24 mouse cellular contexts compared by ENCODE assay signal in genomic region chr6:40634640-40635071, GRCm38 (mm10). TPM values are rescaled to one million over a fixed set of nuclear protein-coding genes. Genes with fewer than 3 reads are reported as not detected.
DNase-seq lines count a peak whose midpoint lies in the region; ATAC-seq and TF ChIP-seq lines count a peak whose summit lies in the region.
"Had no signal": no experiment of that assay in that cellular context is flagged by ENCODE, and none has a peak within 500 bp of the region (broad histone marks: within the 10 kb centered on the region; RNA-seq: fewer than 3 reads in every experiment).

No protein-coding gene starts in this region.

- H3K9ac ChIP-seq in forebrain, embryonic 13.5 days = no peak overlapping the region
- H3K9ac ChIP-seq in forebrain, postnatal 0 days = no peak overlapping the region
- no peak overlapping the region for H3K9ac ChIP-seq in intestine, embryonic 14.5 days (ENCODE audit: low read length)
- no peak overlapping the region for H3K9ac ChIP-seq in kidney, embryonic 14.5 days (ENCODE audit: low read depth, low read length)
- no peak overlapping the region for H3K9ac ChIP-seq in neural tube, embryonic 15.5 days (replicated peaks)
- H3K9ac ChIP-seq: heart, embryonic 13.5 days; midbrain, embryonic 13.5 days had no signal

- intact Hi-C loops in gastrocnemius, postnatal 36 days (cut with DNase I) = no loop called here
- intact Hi-C loops in left cerebral cortex, postnatal 10 days (cut with DNase I) = no loop called here

- 42% methylated on average over 1 of the region's 1 CpGs for WGBS in forebrain, embryonic 13.5 days
- 47% methylated on average over 1 of the region's 1 CpGs for WGBS in forebrain, postnatal 0 days
- 71% methylated on average over 1 of the region's 1 CpGs for WGBS in intestine, embryonic 14.5 days
- 74% methylated on average over 1 of the region's 1 CpGs for WGBS in kidney, embryonic 14.5 days
- 28% methylated on average over 1 of the region's 1 CpGs for WGBS in large intestine, adult 2 months
- WGBS in neural tube, embryonic 15.5 days = 22% methylated on average over 1 of the region's 1 CpGs

- H3K27me3 ChIP-seq in forebrain, embryonic 13.5 days = no peaks in the 10 kb centered on the region
- H3K27me3 ChIP-seq in forebrain, postnatal 0 days (ENCODE audit: insufficient read depth, low read length) = no peaks in the 10 kb centered on the region
- no peaks in the 10 kb centered on the region for H3K27me3 ChIP-seq in intestine, embryonic 14.5 days (replicated peaks; ENCODE audit: control insufficient read depth, insufficient read depth, low read length)
- no peaks in the 10 kb centered on the region for H3K27me3 ChIP-seq in kidney, embryonic 14.5 days (ENCODE audit: control insufficient read depth, insufficient read depth, low read length)
- H3K27me3 ChIP-seq in neural tube, embryonic 15.5 days (replicated peaks) = no peaks in the 10 kb centered on the region
- H3K27me3 ChIP-seq: heart, embryonic 13.5 days; midbrain, embryonic 13.5 days had no signal

- no peaks in the 10 kb centered on the region for H3K9me3 ChIP-seq in forebrain, embryonic 13.5 days (replicated peaks)
- no peaks in the 10 kb centered on the region for H3K9me3 ChIP-seq in forebrain, postnatal 0 days (ENCODE audit: low read length)
- H3K9me3 ChIP-seq in intestine, embryonic 14.5 days (ENCODE audit: control insufficient read depth, low read length) = no peaks in the 10 kb centered on the region
- no peaks in the 10 kb centered on the region for H3K9me3 ChIP-seq in kidney, embryonic 14.5 days (ENCODE audit: control insufficient read depth, low read length)
- no peaks in the 10 kb centered on the region for H3K9me3 ChIP-seq in neural tube, embryonic 15.5 days (replicated peaks)
- H3K9me3 ChIP-seq: heart, embryonic 13.5 days; hindbrain, embryonic 10.5 days; midbrain, embryonic 13.5 days had no signal

- ATAC-seq in forebrain, embryonic 13.5 days = peak; percentile 27; the same call in 1 of the 2 replicates
- no peak for ATAC-seq in forebrain, postnatal 0 days
- ATAC-seq in intestine, embryonic 14.5 days (replicated peaks; ENCODE audit: low FRiP score, low TSS enrichment, low read depth) = peak; percentile 75
- ATAC-seq in kidney, embryonic 14.5 days (ENCODE audit: low FRiP score, low TSS enrichment) = peak; percentile 49; the same call in 1 of the 2 replicates
- ATAC-seq in neural tube, embryonic 15.5 days (ENCODE audit: low FRiP score) = no peak
- ATAC-seq: inflammation-experienced regulatory T-cells, adult 6 months; midbrain, embryonic 13.5 days had no signal

- H3K27ac ChIP-seq in forebrain, embryonic 13.5 days = no peak overlapping the region
- H3K27ac ChIP-seq in forebrain, postnatal 0 days (ENCODE audit: low read depth, low read length) = no peak overlapping the region
- H3K27ac ChIP-seq in intestine, embryonic 14.5 days (ENCODE audit: low read depth) = peak overlapping the region; percentile 8
- H3K27ac ChIP-seq in kidney, embryonic 14.5 days (ENCODE audit: low read depth, low read length) = no peak overlapping the region
- H3K27ac ChIP-seq in neural tube, embryonic 15.5 days (replicated peaks) = no peak overlapping the region
- H3K27ac ChIP-seq: heart, embryonic 13.5 days; hindbrain, embryonic 10.5 days; midbrain, embryonic 13.5 days had no signal

- no peaks in the 10 kb centered on the region for H3K36me3 ChIP-seq in forebrain, embryonic 13.5 days (ENCODE audit: poor library complexity, severe bottlenecking)
- H3K36me3 ChIP-seq in forebrain, postnatal 0 days (ENCODE audit: insufficient read depth) = no peaks in the 10 kb centered on the region
- no peaks in the 10 kb centered on the region for H3K36me3 ChIP-seq in intestine, embryonic 14.5 days (ENCODE audit: control insufficient read depth, insufficient read depth, low read length)
- H3K36me3 ChIP-seq in kidney, embryonic 14.5 days (ENCODE audit: control insufficient read depth, insufficient read depth, low read length) = no peaks in the 10 kb centered on the region
- no peaks in the 10 kb centered on the region for H3K36me3 ChIP-seq in neural tube, embryonic 15.5 days
- H3K36me3 ChIP-seq: heart, embryonic 13.5 days; hindbrain, embryonic 10.5 days; midbrain, embryonic 13.5 days had no signal

- H3K4me2 ChIP-seq in forebrain, embryonic 13.5 days = no peak overlapping the region
- H3K4me2 ChIP-seq in forebrain, postnatal 0 days (ENCODE audit: low read depth) = no peak overlapping the region
- H3K4me2 ChIP-seq in intestine, embryonic 14.5 days (ENCODE audit: low read length) = peak overlapping the region; percentile 36
- H3K4me2 ChIP-seq in kidney, embryonic 14.5 days (replicated peaks; ENCODE audit: low read depth, low read length) = no peak overlapping the region
- H3K4me2 ChIP-seq in neural tube, embryonic 15.5 days = no peak overlapping the region
- H3K4me2 ChIP-seq: heart, embryonic 13.5 days; midbrain, embryonic 13.5 days had no signal

- 0 out of 2 replicates have a peak, but pooled peaks cover 4% of the 10 kb centered on the region for H3K4me1 ChIP-seq in forebrain, embryonic 13.5 days
- H3K4me1 ChIP-seq in forebrain, postnatal 0 days (ENCODE audit: insufficient read depth) = no peaks in the 10 kb centered on the region
- H3K4me1 ChIP-seq in intestine, embryonic 14.5 days (replicated peaks; ENCODE audit: control insufficient read depth, insufficient read depth, low read length) = no peaks in the 10 kb centered on the region; the same call in 1 of the 2 replicates
- H3K4me1 ChIP-seq in kidney, embryonic 14.5 days (ENCODE audit: control insufficient read depth, insufficient read depth, low read length) = no peaks in the 10 kb centered on the region
- H3K4me1 ChIP-seq in neural tube, embryonic 15.5 days = no peaks in the 10 kb centered on the region
- H3K4me1 ChIP-seq: heart, embryonic 13.5 days; hindbrain, embryonic 10.5 days; midbrain, embryonic 13.5 days had no signal

- no peak overlapping the region for H3K4me3 ChIP-seq in forebrain, embryonic 13.5 days
- H3K4me3 ChIP-seq in forebrain, postnatal 0 days (ENCODE audit: low read depth, low read length) = no peak overlapping the region
- peak overlapping the region; percentile 14 for H3K4me3 ChIP-seq in intestine, embryonic 14.5 days (ENCODE audit: low read depth, low read length)
- no peak overlapping the region for H3K4me3 ChIP-seq in kidney, embryonic 14.5 days (ENCODE audit: low read length)
- no peak overlapping the region for H3K4me3 ChIP-seq in neural tube, embryonic 15.5 days (replicated peaks)
- H3K4me3 ChIP-seq: erythroblast, embryonic 14.5 days; heart, embryonic 13.5 days; hindbrain, embryonic 10.5 days; midbrain, embryonic 13.5 days had no signal

- no peak for TF ChIP-seq CTCF in forebrain, postnatal 0 days (IDR thresholded peaks at IDR 0.05; ENCODE audit: low read depth)

- DNase-seq in forebrain, postnatal 0 days = no peak
- DNase-seq in intestine, embryonic 14.5 days (ENCODE audit: low spot score) = no peak
- peak; percentile 84 for DNase-seq in large intestine, adult 2 months (ENCODE audit: low read depth, low spot score)
- DNase-seq in gastrocnemius, postnatal 36 days = no peak
- no peak for DNase-seq in left cerebral cortex, postnatal 10 days (ENCODE audit: extremely low spot score in 1 of 2, low spot score in 2 of 2)
- DNase-seq: layer of hippocampus, postnatal 36 days; left cerebral cortex, postnatal 4 days; lung, adult 18-20 months; lung, postnatal 36 days; right cerebral cortex, adult 18-20 months; thymus, postnatal 14 days had no signal

RNA-seq across cellular contexts. Expression of gene Mgam, which starts 6.0 kb away (rescaled TPM):
- polyA plus RNA-seq in forebrain, embryonic 13.5 days (2015; fragmentation: Nextera tagmentation; extraction: Ambion mirVana) = 0.06 TPM in 1 of 2 replicates, not detected in the other
- total RNA-seq in forebrain, postnatal 0 days (2014; rRNA removed) = 0.23 and 0.62 TPM in 2 replicates
- 0.05 and 0.21 TPM in 2 replicates for polyA plus RNA-seq in forebrain, postnatal 0 days (2015; fragmentation: Nextera tagmentation; extraction: Ambion mirVana)
- polyA plus RNA-seq in intestine, embryonic 14.5 days (2014; fragmentation: Nextera tagmentation; extraction: Ambion mirVana) = 37.0 and 42.3 TPM in 2 replicates
- polyA plus RNA-seq in kidney, embryonic 14.5 days (2014; fragmentation: Nextera tagmentation; extraction: Ambion mirVana) = 0.40 and 1.4 TPM in 2 replicates
- 237 and 588 TPM in 2 replicates for polyA plus RNA-seq in large intestine, adult 2 months (2012; rRNA removed)
- 0.20 and 1.6 TPM in 2 replicates for polyA plus RNA-seq in neural tube, embryonic 15.5 days (2015; fragmentation: Nextera tagmentation; extraction: Ambion mirVana)
- total RNA-seq in gastrocnemius, postnatal 36 days (2021) = under 1 TPM; 0.43 to 0.54 TPM
- total RNA-seq in left cerebral cortex, postnatal 10 days (2021) = under 1 TPM; 0.08 to 0.11 TPM
- total RNA-seq: layer of hippocampus, postnatal 36 days had no signal
- polyA plus RNA-seq: hindbrain, embryonic 10.5 days; midbrain, embryonic 13.5 days had no signal

RNA-seq across cellular contexts. Expression of gene Tas2r138, which starts 21.5 kb away (rescaled TPM):
- polyA plus RNA-seq in forebrain, embryonic 13.5 days (2015; fragmentation: Nextera tagmentation; extraction: Ambion mirVana) = not detected in 2 replicates
- total RNA-seq in forebrain, postnatal 0 days (2014; rRNA removed) = not detected in 2 replicates
- not detected in 2 replicates for polyA plus RNA-seq in forebrain, postnatal 0 days (2015; fragmentation: Nextera tagmentation; extraction: Ambion mirVana)
- polyA plus RNA-seq in intestine, embryonic 14.5 days (2014; fragmentation: Nextera tagmentation; extraction: Ambion mirVana) = not detected in 2 replicates
- polyA plus RNA-seq in kidney, embryonic 14.5 days (2014; fragmentation: Nextera tagmentation; extraction: Ambion mirVana) = not detected in 2 replicates
- not detected in 2 replicates for polyA plus RNA-seq in large intestine, adult 2 months (2012; rRNA removed)
- polyA plus RNA-seq in neural tube, embryonic 15.5 days (2015; fragmentation: Nextera tagmentation; extraction: Ambion mirVana) = not detected in 2 replicates
- not detected for total RNA-seq in gastrocnemius, postnatal 36 days (2021)
- not detected for total RNA-seq in left cerebral cortex, postnatal 10 days (2021)
- total RNA-seq: adrenal gland, postnatal 4 days; gastrocnemius, postnatal 4 days; layer of hippocampus, postnatal 36 days; left cerebral cortex, postnatal 4 days had no signal
- polyA plus RNA-seq: cortical plate, adult 2 months; erythroblast, embryonic 14.5 days; heart, embryonic 13.5 days; hindbrain, embryonic 10.5 days; inflammation-experienced regulatory T-cells, adult 6 months; midbrain, embryonic 13.5 days; spleen, adult 2 months; stomach, embryonic 16.5 days had no signal

RNA-seq across cellular contexts. Expression of gene Clec5a, which starts 49.0 kb away (rescaled TPM):
- polyA plus RNA-seq in forebrain, embryonic 13.5 days (2015; fragmentation: Nextera tagmentation; extraction: Ambion mirVana) = 0.40 and 0.41 TPM in 2 replicates
- total RNA-seq in forebrain, postnatal 0 days (2014; rRNA removed) = 0.23 and 0.52 TPM in 2 replicates
- 0.88 and 1.0 TPM in 2 replicates for polyA plus RNA-seq in forebrain, postnatal 0 days (2015; fragmentation: Nextera tagmentation; extraction: Ambion mirVana)
- polyA plus RNA-seq in intestine, embryonic 14.5 days (2014; fragmentation: Nextera tagmentation; extraction: Ambion mirVana) = 1.0 and 1.1 TPM in 2 replicates
- 0.34 and 0.43 TPM in 2 replicates for polyA plus RNA-seq in kidney, embryonic 14.5 days (2014; fragmentation: Nextera tagmentation; extraction: Ambion mirVana)
- 0.35 and 0.43 TPM in 2 replicates for polyA plus RNA-seq in large intestine, adult 2 months (2012; rRNA removed)
- polyA plus RNA-seq in neural tube, embryonic 15.5 days (2015; fragmentation: Nextera tagmentation; extraction: Ambion mirVana) = 0.96 and 1.3 TPM in 2 replicates
- under 1 TPM; 0.15 TPM for total RNA-seq in gastrocnemius, postnatal 36 days (2021)
- under 1 TPM; 0.41 to 0.73 TPM for total RNA-seq in left cerebral cortex, postnatal 10 days (2021)
- polyA plus RNA-seq: erythroblast, embryonic 14.5 days; inflammation-experienced regulatory T-cells, adult 6 months had no signal

Comparison
In these comparisons a context has a peak if more than half of its experiments do, and no peak if none do; other contexts are left out.
1. ATAC-seq: peak in forebrain, embryonic 13.5 days (single experiment), intestine, embryonic 14.5 days (single experiment) and kidney, embryonic 14.5 days (single experiment); none in forebrain, postnatal 0 days (single experiment) and neural tube, embryonic 15.5 days (single experiment).
2. RNA of gene Mgam, which starts 6.0 kb away (polyA plus RNA-seq): 237 to 588 TPM in large intestine, adult 2 months and 37.0 to 42.3 TPM in intestine, embryonic 14.5 days; 0.40 to 1.4 TPM in kidney, embryonic 14.5 days, 0.20 to 1.6 TPM in neural tube, embryonic 15.5 days, 0.06 TPM in forebrain, embryonic 13.5 days and 0.05 to 0.21 TPM in forebrain, postnatal 0 days; every median in the first group is over 10 times any median in the second.